Mouse (Mus musculus) gastrocnemius, postnatal 14 days (tissue): ENCODE results near the gene Gm17657. TPM values are rescaled to one million over a fixed set of nuclear protein-coding genes. Genes with fewer than 3 reads are reported as not detected.

Experiments
- microRNA-seq, 2 experiments: library from miRNA; unstranded; fragments of <30 nt; microRNA quantifications; one replicate each; pipeline ENCODE4 v1.2.0; 2021
- total RNA-seq, 2 experiments: library from RNA; stranded (reverse); gene quantifications; 2 replicates each; pipeline ENCODE4 v1.2.3; 2021

Gm17657 gene
- total RNA-seq, 2 experiments from 2014 or later = not detected

Small RNA genes lying within 50 kb of the gene (microRNA-seq; reads per million reads assigned to microRNA genes)
- 0 reads per million in 2 experiments for gene Mir7667

Other genes with a start within 250 kb of the Gm17657 start
- gene Pi16, start 232.0 kb downstream of the Gm17657 start, total RNA-seq = 10 to 100 TPM; 25.4 to 37.9 TPM
- gene Mtch1, start 201.7 kb downstream of the Gm17657 start, total RNA-seq = 100 to 1,000 TPM; 141 to 160 TPM
- gene Fgd2, start 188.7 kb downstream of the Gm17657 start, total RNA-seq = 1 to 10 TPM; 1.6 to 1.8 TPM
- 10 to 100 TPM; 17.6 to 18.2 TPM for gene Pim1, start 58.9 kb downstream of the Gm17657 start, total RNA-seq
- 1 to 10 TPM; 8.0 to 8.2 TPM for gene Tbc1d22b, start 147 bp upstream of the Gm17657 start, total RNA-seq
- gene Tmem217, start 2.7 kb upstream of the Gm17657 start, total RNA-seq = not detected
- gene Rnf8, start 65.2 kb upstream of the Gm17657 start, total RNA-seq = 10 to 100 TPM; 19.8 to 25.6 TPM
- under 1 TPM; 0.68 to 0.86 TPM for gene Gm28043, start 65.2 kb upstream of the Gm17657 start, total RNA-seq
- gene Cmtr1, start 111.0 kb upstream of the Gm17657 start, total RNA-seq = 10 to 100 TPM; 36.7 to 38.8 TPM
- 1 to 10 TPM; 5.5 to 6.2 TPM for gene Ccdc167, start 167.4 kb upstream of the Gm17657 start, total RNA-seq